Mouse (Mus musculus): ENCODE measurements around the gene Klf7.

Gene Klf7

GRCm38 (mm10) chr1:64104665-64105064 is 17.4 kb downstream of the Klf7 start:
- no peak for DNase-seq (ENCODE audit: low spot score)

- no peak for DNase-seq (ENCODE audit: low spot score)
Observed at GRCm38 (mm10) chr1:64101331-64101730, 20.8 kb downstream of the Klf7 start.

GRCm38 (mm10) chr1:64098800-64099199 is 23.3 kb downstream of the Klf7 start:
- no peak for DNase-seq (ENCODE audit: low spot score)

GRCm38 (mm10) chr1:64097640-64098287 is 24.3 kb downstream of the Klf7 start:
- DNase-seq (ENCODE audit: low spot score) = no peak

- no peak for DNase-seq (ENCODE audit: low spot score)
Observed at GRCm38 (mm10) chr1:64093018-64093417, 29.1 kb downstream of the Klf7 start.

GRCm38 (mm10) chr1:64091591-64091990 is 30.5 kb downstream of the Klf7 start:
- DNase-seq (ENCODE audit: low spot score) = no peak

- no peak for DNase-seq (ENCODE audit: low spot score)
Observed at GRCm38 (mm10) chr1:64090566-64090965, 31.5 kb downstream of the Klf7 start.

GRCm38 (mm10) chr1:64089691-64090090 is 32.4 kb downstream of the Klf7 start:
- DNase-seq (ENCODE audit: low spot score) = no peak

- no peak for DNase-seq (ENCODE audit: low spot score)
Observed at GRCm38 (mm10) chr1:64088604-64089320, 33.3 kb downstream of the Klf7 start.

GRCm38 (mm10) chr1:64087657-64088603 is 34.2 kb downstream of the Klf7 start:
- no peak for DNase-seq (ENCODE audit: low spot score)

- DNase-seq (ENCODE audit: low spot score) = no peak
Observed at GRCm38 (mm10) chr1:64085875-64086274, 36.2 kb downstream of the Klf7 start.

- no peak for DNase-seq (ENCODE audit: low spot score)
Observed at GRCm38 (mm10) chr1:64085361-64085760, 36.7 kb downstream of the Klf7 start.

GRCm38 (mm10) chr1:64084706-64085105 is 37.4 kb downstream of the Klf7 start:
- DNase-seq (ENCODE audit: low spot score) = no peak

- DNase-seq (ENCODE audit: low spot score) = no peak
Observed at GRCm38 (mm10) chr1:64081791-64082190, 40.3 kb downstream of the Klf7 start.

GRCm38 (mm10) chr1:64081217-64081616 is 40.9 kb downstream of the Klf7 start:
- no peak for DNase-seq (ENCODE audit: low spot score)

GRCm38 (mm10) chr1:64080263-64080662 is 41.8 kb downstream of the Klf7 start:
- DNase-seq (ENCODE audit: low spot score) = no peak

GRCm38 (mm10) chr1:64078747-64079211 is 43.3 kb downstream of the Klf7 start:
- DNase-seq (ENCODE audit: low spot score) = no peak

GRCm38 (mm10) chr1:64078011-64078746 is 43.9 kb downstream of the Klf7 start:
- DNase-seq (ENCODE audit: low spot score) = no peak

GRCm38 (mm10) chr1:64074051-64074450 is 48.0 kb downstream of the Klf7 start:
- no peak for DNase-seq (ENCODE audit: low spot score)

GRCm38 (mm10) chr1:64070947-64071346 is 51.1 kb downstream of the Klf7 start:
- DNase-seq (ENCODE audit: low spot score) = no peak

- DNase-seq (ENCODE audit: low spot score) = peak; percentile 32
Observed at GRCm38 (mm10) chr1:64066320-64067254, 55.5 kb downstream of the Klf7 start.

Data from layer of hippocampus, adult 9-10 months (tissue).